Mouse (Mus musculus) embryonic facial prominence, embryonic 13.5 days (tissue): ENCODE data around the gene C530008M17Rik. TPM values are rescaled to one million over a fixed set of nuclear protein-coding genes. Genes with fewer than 3 reads are reported as not detected.

Source experiments
- ATAC-seq: fragments of 200-750 bp; cut with Nextera tagmentation; 2 replicates; pipeline ENCODE4 v1.8.0; 2017; ENCODE audit warnings: low read depth; ENCODE audit not compliant: insufficient number of reproducible peaks, insufficient read depth, low FRiP score, low TSS enrichment
- H3K27ac ChIP-seq: fragments of 300-500 bp; sonication (generic); 2 replicates; pipeline ENCODE4 v1.5.1; 2015; ENCODE audit warnings: moderate library complexity, mild to moderate bottlenecking, inconsistent platforms
- H3K27me3 ChIP-seq: fragments of 300-500 bp; sonication (generic); 2 replicates; pipeline ENCODE4 v1.6.1; 2015; ENCODE audit warnings: mild to moderate bottlenecking, inconsistent platforms
- H3K36me3 ChIP-seq: fragments of 300-500 bp; sonication (generic); 2 replicates; pipeline ENCODE4 v1.6.1; 2015; ENCODE audit warnings: mild to moderate bottlenecking, inconsistent platforms
- H3K4me1 ChIP-seq: fragments of 300-500 bp; sonication (generic); 2 replicates; pipeline ENCODE4 v1.6.1; 2015; ENCODE audit warnings: inconsistent platforms
- H3K4me2 ChIP-seq: fragments of 300-500 bp; sonication (generic); 2 replicates; pipeline ENCODE4 v1.6.1; 2015; ENCODE audit warnings: moderate library complexity, mild to moderate bottlenecking, inconsistent platforms
- H3K4me3 ChIP-seq: fragments of 300-500 bp; sonication (generic); 2 replicates; pipeline ENCODE4 v1.5.1; 2015; ENCODE audit warnings: mild to moderate bottlenecking, inconsistent platforms
- H3K9ac ChIP-seq: fragments of 300-500 bp; sonication (generic); 2 replicates; pipeline ENCODE4 v1.6.1; 2015; ENCODE audit warnings: mild to moderate bottlenecking, inconsistent platforms
- H3K9me3 ChIP-seq: fragments of 300-500 bp; sonication (generic); 2 replicates; pipeline ENCODE4 v1.6.1; 2016; ENCODE audit warnings: inconsistent platforms
- WGBS: fragments of 180-500 bp; shearing (Covaris S2); methylation state at CpG from one replicate; pipeline ENCODE4 v1.1.7; 2015; ENCODE audit warnings: mixed read lengths; 5-methylcytosine and 5-hydroxymethylcytosine counted together
- polyA plus RNA-seq: library from polyadenylated mRNA; unstranded; fragments of >200 nt; fragmentation: Nextera tagmentation; extraction: Ambion mirVana; gene quantifications from 2 replicates; pipeline ENCODE4 v1.2.1, GENCODE M21; 2015

C530008M17Rik gene
- polyA plus RNA-seq, 1 experiment from 2014 or later: 20.3 TPM

GRCm38 (mm10) chr5:76668118-76668517, 11.8 kb downstream of the C530008M17Rik start:
- Histone ChIP-seq H3K36me3 (no peaks in the 10 kb centered on the region), H3K27ac (no peak overlapping the region), H3K27me3 (no peaks in the 10 kb centered on the region), H3K4me2 (no peak overlapping the region), H3K4me3 (no peak overlapping the region), H3K9ac (no peak overlapping the region), H3K4me1 (no peaks in the 10 kb centered on the region), H3K9me3 (no peaks in the 10 kb centered on the region)
- 73% methylated on average over 5 of the region's 5 CpGs for WGBS
- no peak for ATAC-seq

GRCm38 (mm10) chr5:76668547-76668946, 12.2 kb downstream of the C530008M17Rik start:
- no peak overlapping the region for H3K27ac ChIP-seq
- H3K9me3 ChIP-seq: no peaks in the 10 kb centered on the region
- no peaks in the 10 kb centered on the region for H3K27me3 ChIP-seq
- no peak overlapping the region for H3K4me2 ChIP-seq
- H3K9ac ChIP-seq: no peak overlapping the region
- no peak overlapping the region for H3K4me3 ChIP-seq
- ATAC-seq: no peak
- WGBS: 77% methylated on average over 5 of the region's 5 CpGs
- H3K4me1 ChIP-seq: no peaks in the 10 kb centered on the region
- H3K36me3 ChIP-seq: no peaks in the 10 kb centered on the region

- Histone ChIP-seq H3K9ac (no peak overlapping the region), H3K4me3 (no peak overlapping the region), H3K4me1 (no peaks in the 10 kb centered on the region), H3K4me2 (no peak overlapping the region), H3K27me3 (no peaks in the 10 kb centered on the region), H3K27ac (no peak overlapping the region), H3K9me3 (no peaks in the 10 kb centered on the region), H3K36me3 (0 out of 2 replicates have a peak, but pooled peaks cover 10% of the 10 kb centered on the region)
- 90% methylated on average over 10 of the region's 10 CpGs for WGBS
- ATAC-seq: no peak
Observed at GRCm38 (mm10) chr5:76670183-76670582, 13.9 kb downstream of the C530008M17Rik start.

- H3K4me2 ChIP-seq: no peak overlapping the region
- no peak overlapping the region for H3K9ac ChIP-seq
- H3K27ac ChIP-seq: no peak overlapping the region
- H3K36me3 ChIP-seq: 0 out of 2 replicates have a peak, but pooled peaks cover 10% of the 10 kb centered on the region
- H3K4me1 ChIP-seq: no peaks in the 10 kb centered on the region
- 94% methylated on average over 5 of the region's 5 CpGs for WGBS
- no peaks in the 10 kb centered on the region for H3K27me3 ChIP-seq
- no peak for ATAC-seq
- H3K4me3 ChIP-seq: no peak overlapping the region
- H3K9me3 ChIP-seq: no peaks in the 10 kb centered on the region
Observed at GRCm38 (mm10) chr5:76674022-76674653, 17.8 kb downstream of the C530008M17Rik start.

- ATAC-seq: no peak
- WGBS: 87% methylated on average over 4 of the region's 4 CpGs
- Histone ChIP-seq H3K27ac (no peak overlapping the region), H3K9me3 (no peaks in the 10 kb centered on the region), H3K36me3 (0 out of 2 replicates have a peak, but pooled peaks cover 13% of the 10 kb centered on the region), H3K4me3 (no peak overlapping the region), H3K4me1 (no peaks in the 10 kb centered on the region), H3K9ac (no peak overlapping the region), H3K27me3 (no peaks in the 10 kb centered on the region), H3K4me2 (no peak overlapping the region)
Observed at GRCm38 (mm10) chr5:76675369-76675768, 19.1 kb downstream of the C530008M17Rik start.

GRCm38 (mm10) chr5:76680959-76681358, 24.6 kb downstream of the C530008M17Rik start:
- 74% methylated on average over 3 of the region's 3 CpGs for WGBS
- no peak overlapping the region for H3K27ac ChIP-seq
- H3K4me1 ChIP-seq: no peaks in the 10 kb centered on the region
- no peaks in the 10 kb centered on the region for H3K9me3 ChIP-seq
- no peak overlapping the region for H3K4me3 ChIP-seq
- no peak overlapping the region for H3K4me2 ChIP-seq
- no peaks in the 10 kb centered on the region for H3K27me3 ChIP-seq
- ATAC-seq: no peak
- 0 out of 2 replicates have a peak, but pooled peaks cover 4% of the 10 kb centered on the region for H3K36me3 ChIP-seq
- no peak overlapping the region for H3K9ac ChIP-seq

GRCm38 (mm10) chr5:76681895-76682656, 25.8 kb downstream of the C530008M17Rik start:
- WGBS: 78% methylated on average over 4 of the region's 4 CpGs
- Histone ChIP-seq H3K36me3 (0 out of 2 replicates have a peak, but pooled peaks cover 4% of the 10 kb centered on the region), H3K9me3 (no peaks in the 10 kb centered on the region), H3K9ac (no peak overlapping the region), H3K4me2 (no peak overlapping the region), H3K4me3 (no peak overlapping the region), H3K27me3 (no peaks in the 10 kb centered on the region), H3K27ac (no peak overlapping the region), H3K4me1 (no peaks in the 10 kb centered on the region)
- ATAC-seq: no peak

GRCm38 (mm10) chr5:76683455-76683854, 27.1 kb downstream of the C530008M17Rik start:
- Histone ChIP-seq H3K4me3 (no peak overlapping the region), H3K9me3 (no peaks in the 10 kb centered on the region), H3K4me1 (0 out of 2 replicates have a peak, but pooled peaks cover 7% of the 10 kb centered on the region), H3K36me3 (0 out of 2 replicates have a peak, but pooled peaks cover 4% of the 10 kb centered on the region), H3K4me2 (no peak overlapping the region), H3K9ac (no peak overlapping the region), H3K27me3 (no peaks in the 10 kb centered on the region), H3K27ac (no peak overlapping the region)
- 64% methylated on average over 5 of the region's 5 CpGs for WGBS
- no peak for ATAC-seq

GRCm38 (mm10) chr5:76684658-76685605, 28.6 kb downstream of the C530008M17Rik start:
- 91% methylated on average over 15 of the region's 15 CpGs for WGBS
- Histone ChIP-seq H3K4me1 (0 out of 2 replicates have a peak, but pooled peaks cover 10% of the 10 kb centered on the region), H3K9ac (no peak overlapping the region), H3K4me2 (no peak overlapping the region), H3K36me3 (0 out of 2 replicates have a peak, but pooled peaks cover 4% of the 10 kb centered on the region), H3K4me3 (no peak overlapping the region), H3K27me3 (no peaks in the 10 kb centered on the region), H3K9me3 (no peaks in the 10 kb centered on the region), H3K27ac (no peak overlapping the region)
- no peak for ATAC-seq

- no peak overlapping the region for H3K27ac ChIP-seq
- H3K4me1 ChIP-seq: 0 out of 2 replicates have a peak, but pooled peaks cover 10% of the 10 kb centered on the region
- H3K4me2 ChIP-seq: no peak overlapping the region
- no peaks in the 10 kb centered on the region for H3K27me3 ChIP-seq
- no peak overlapping the region for H3K4me3 ChIP-seq
- no peak for ATAC-seq
- WGBS: 91% methylated on average over 10 of the region's 10 CpGs
- H3K9me3 ChIP-seq: no peaks in the 10 kb centered on the region
- H3K36me3 ChIP-seq: no peaks in the 10 kb centered on the region
- H3K9ac ChIP-seq: no peak overlapping the region
Observed at GRCm38 (mm10) chr5:76687961-76688600, 31.8 kb downstream of the C530008M17Rik start.

GRCm38 (mm10) chr5:76688643-76689042, 32.3 kb downstream of the C530008M17Rik start:
- no peak overlapping the region for H3K4me3 ChIP-seq
- H3K4me2 ChIP-seq: no peak overlapping the region
- H3K36me3 ChIP-seq: no peaks in the 10 kb centered on the region
- no peak overlapping the region for H3K27ac ChIP-seq
- ATAC-seq: no peak
- 76% methylated on average over 6 of the region's 6 CpGs for WGBS
- no peak overlapping the region for H3K9ac ChIP-seq
- no peaks in the 10 kb centered on the region for H3K9me3 ChIP-seq
- H3K4me1 ChIP-seq: 0 out of 2 replicates have a peak, but pooled peaks cover 10% of the 10 kb centered on the region
- H3K27me3 ChIP-seq: no peaks in the 10 kb centered on the region
